Mouse (Mus musculus) 3134 (cell line): ENCODE results near the gene Arhgap32.

Experiments used
- DNase-seq: peaks from one replicate; pipeline ENCODE4 v3.0.0-alpha.2; 2011; ENCODE audit warnings: low spot score; ENCODE audit not compliant: insufficient read length; ENCODE audit errors: extremely low read depth

Arhgap32 gene

GRCm38 (mm10) chr9:32181170-32181569, 65.2 kb downstream of the Arhgap32 start:
- DNase-seq = no peak

- DNase-seq = no peak
Measured at GRCm38 (mm10) chr9:32186489-32186888, 70.6 kb downstream of the Arhgap32 start.

- DNase-seq = no peak
Measured at GRCm38 (mm10) chr9:32192295-32193073, 76.5 kb downstream of the Arhgap32 start.

- DNase-seq = no peak
Measured at GRCm38 (mm10) chr9:32204450-32204990, 88.6 kb downstream of the Arhgap32 start.

- no peak for DNase-seq
Measured at GRCm38 (mm10) chr9:32207133-32207532, 91.2 kb downstream of the Arhgap32 start.

GRCm38 (mm10) chr9:32208071-32208470, 92.1 kb downstream of the Arhgap32 start:
- no peak for DNase-seq

- DNase-seq = no peak
Measured at GRCm38 (mm10) chr9:32216820-32217567, 101.1 kb downstream of the Arhgap32 start.

- DNase-seq = no peak
Measured at GRCm38 (mm10) chr9:32219400-32219799, 103.5 kb downstream of the Arhgap32 start.

- no peak for DNase-seq
Measured at GRCm38 (mm10) chr9:32222184-32222583, 106.2 kb downstream of the Arhgap32 start.

- DNase-seq = no peak
Measured at GRCm38 (mm10) chr9:32223739-32224529, 108.0 kb downstream of the Arhgap32 start.

GRCm38 (mm10) chr9:32224937-32225336, 109.0 kb downstream of the Arhgap32 start:
- no peak for DNase-seq

GRCm38 (mm10) chr9:32225584-32225983, 109.6 kb downstream of the Arhgap32 start:
- DNase-seq = no peak

GRCm38 (mm10) chr9:32227034-32227433, 111.1 kb downstream of the Arhgap32 start:
- no peak for DNase-seq

GRCm38 (mm10) chr9:32233593-32233992, 117.7 kb downstream of the Arhgap32 start:
- no peak for DNase-seq

GRCm38 (mm10) chr9:32234767-32235489, 119.0 kb downstream of the Arhgap32 start:
- no peak for DNase-seq

GRCm38 (mm10) chr9:32238899-32239298, 123.0 kb downstream of the Arhgap32 start:
- no peak for DNase-seq

- DNase-seq = no peak
Measured at GRCm38 (mm10) chr9:32239427-32239826, 123.5 kb downstream of the Arhgap32 start.

- DNase-seq = no peak
Measured at GRCm38 (mm10) chr9:32240449-32240848, 124.5 kb downstream of the Arhgap32 start.

GRCm38 (mm10) chr9:32241637-32242199, 125.8 kb downstream of the Arhgap32 start:
- no peak for DNase-seq
